Mouse (Mus musculus) heart, adult 9 months (tissue): Measurements from ENCODE around the gene Ptpra.
A peak's percentile ranks its signal among the peaks of the same experiment; 100 is the strongest.

Experiments used
- DNase-seq, 2 experiments: peaks; one replicate each; pipeline ENCODE4 v3.0.0; 2022; ENCODE audit warnings: low spot score in 2 of 2

Gene Ptpra

DNA sequence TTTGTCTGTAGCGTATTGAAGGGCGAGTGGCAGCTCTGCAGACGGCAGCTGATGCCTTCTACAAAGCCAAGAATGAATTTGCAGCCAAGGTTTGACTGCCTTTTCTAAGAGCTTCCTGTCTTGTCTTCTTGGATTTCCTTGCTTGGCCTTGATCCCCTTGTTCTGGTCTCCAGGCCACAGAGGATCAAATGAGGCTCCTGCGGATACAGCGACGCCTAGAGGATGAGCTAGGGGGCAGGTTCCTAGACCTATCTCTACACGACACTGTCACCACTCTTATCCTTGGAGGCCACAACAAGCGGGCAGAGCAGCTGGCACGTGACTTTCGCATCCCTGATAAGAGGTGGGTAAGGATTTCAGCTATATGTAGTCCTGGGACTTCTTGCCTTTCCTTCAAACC, 7.9 kb upstream of the Ptpra start:
- DNase-seq: no peak

DNA sequence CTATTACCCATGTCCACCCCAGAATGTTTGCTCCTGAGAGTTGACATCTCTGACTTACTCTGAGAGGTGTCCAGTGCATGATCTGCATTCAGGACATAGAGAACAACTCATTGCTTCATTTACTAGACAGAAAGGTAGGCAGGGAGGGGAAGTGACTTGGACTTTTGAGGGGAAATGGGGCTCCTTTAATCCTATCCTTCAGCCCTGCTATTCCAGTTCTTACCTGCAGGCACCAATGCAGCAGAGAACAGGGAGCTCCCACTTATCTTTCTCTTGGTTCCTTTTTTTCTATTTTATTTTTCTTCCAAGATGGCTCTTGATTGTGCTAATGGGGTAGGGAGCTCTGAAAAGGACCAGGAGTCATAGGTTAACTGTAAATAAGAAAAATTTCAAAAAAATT, 1.6 kb upstream of the Ptpra start:
- DNase-seq: no peak

DNA sequence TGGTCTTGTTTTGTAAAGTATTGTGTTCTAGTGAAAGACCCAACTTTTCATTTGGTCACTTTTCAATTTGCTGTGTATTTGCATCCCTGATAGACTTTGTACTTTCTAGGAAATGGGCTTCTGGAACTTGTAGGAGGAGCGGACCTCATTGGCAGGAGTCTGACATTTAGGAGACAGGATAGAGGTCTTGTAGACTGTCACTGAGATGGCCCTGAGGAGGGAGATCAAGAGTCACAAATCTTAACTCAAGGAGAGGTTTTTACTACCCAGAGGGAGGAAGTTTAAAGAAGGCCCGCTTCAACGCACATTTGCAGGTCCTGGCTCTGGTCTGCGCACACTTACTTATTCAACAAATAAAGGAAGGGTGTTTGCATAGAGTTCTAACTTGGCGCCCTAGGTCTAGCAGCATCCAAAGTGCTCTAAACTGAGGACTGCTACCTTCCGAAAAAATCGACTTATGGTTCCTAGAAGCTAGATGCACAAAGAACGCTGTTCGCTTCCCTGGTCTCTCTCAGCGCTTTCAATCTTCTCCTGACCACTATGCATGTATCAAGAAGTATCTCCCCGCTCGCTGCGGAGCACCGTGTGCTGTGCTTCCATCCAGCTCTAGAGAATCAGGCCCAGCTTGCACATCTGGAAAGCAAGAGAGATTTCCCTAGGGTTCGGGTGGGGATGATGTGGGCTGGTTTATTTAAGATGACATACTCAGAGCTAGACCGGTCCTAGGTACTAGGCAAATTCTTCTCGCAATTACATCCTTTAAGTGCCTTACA, 871 bp upstream of the Ptpra start:
- peak; percentile 7 to 22 for DNase-seq

DNA sequence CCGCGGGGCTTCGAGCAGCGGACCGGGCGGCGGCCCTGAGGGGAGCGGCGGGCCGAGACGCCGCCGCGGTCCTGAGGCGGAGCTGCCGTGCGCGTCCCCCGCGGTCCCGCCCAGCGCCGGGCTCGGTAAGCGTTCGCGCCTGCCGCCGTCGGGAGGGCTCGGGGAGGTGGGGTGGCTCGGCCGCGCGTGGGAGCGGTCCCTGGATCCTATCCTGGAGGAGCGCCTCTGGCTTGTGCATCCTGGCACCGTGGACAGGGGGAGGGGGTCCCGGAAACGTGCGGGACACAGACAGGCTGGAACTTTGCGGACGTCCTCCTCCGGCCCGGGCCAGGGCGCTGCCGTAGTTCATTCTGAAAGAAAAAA, 337 bp downstream of the Ptpra start:
- peak in 1 of 2 experiments; percentile 86 for DNase-seq

DNA sequence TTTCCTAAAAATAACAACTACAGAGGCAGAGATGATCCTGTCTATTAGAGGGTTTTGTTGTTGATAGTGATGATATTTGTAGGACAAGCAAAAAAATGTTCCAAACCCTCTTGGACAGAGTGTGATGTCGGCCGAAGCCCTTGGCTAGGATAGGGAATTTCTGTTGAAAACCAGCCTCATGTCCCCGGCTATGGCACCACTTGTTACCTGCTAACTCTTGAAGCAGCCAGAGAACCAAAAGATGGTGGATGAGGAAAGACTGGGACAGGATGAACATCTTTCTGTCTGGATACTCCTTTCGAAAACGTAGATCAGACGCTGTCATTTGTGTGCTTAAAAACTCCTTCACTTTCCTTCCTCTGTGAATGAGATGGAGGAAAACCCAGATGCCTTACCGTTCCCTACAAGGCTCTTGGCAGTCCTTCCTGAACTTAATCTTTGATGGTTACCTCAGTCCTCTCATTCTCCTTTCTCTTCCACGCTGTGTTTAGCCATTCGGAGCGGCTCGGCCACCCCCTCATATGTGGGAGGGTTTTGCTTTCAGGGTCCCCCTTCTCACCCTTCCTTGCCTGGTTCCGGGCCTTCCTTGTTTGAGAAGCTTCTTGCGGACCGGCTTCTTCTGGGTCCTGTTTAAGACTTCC, 1.1 kb downstream of the Ptpra start:
- DNase-seq: no peak

DNA sequence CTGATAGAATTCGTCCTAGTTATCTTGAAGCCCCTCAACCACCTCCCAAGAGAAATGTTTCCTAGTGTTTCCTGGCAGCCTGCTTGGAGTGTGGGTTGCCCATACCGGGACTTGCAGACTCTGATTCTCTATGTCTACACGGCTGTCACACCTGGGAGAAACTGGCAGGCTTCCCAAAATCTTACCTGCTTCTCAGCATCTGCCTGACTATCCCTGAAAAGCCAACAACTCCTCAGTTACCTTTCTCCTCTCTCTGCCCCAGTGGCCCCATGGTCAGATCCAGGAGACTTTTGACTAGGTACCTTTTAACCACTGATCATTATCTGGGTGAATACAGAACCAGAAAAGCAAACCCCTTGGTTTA, 1.6 kb downstream of the Ptpra start:
- DNase-seq: no peak

DNA sequence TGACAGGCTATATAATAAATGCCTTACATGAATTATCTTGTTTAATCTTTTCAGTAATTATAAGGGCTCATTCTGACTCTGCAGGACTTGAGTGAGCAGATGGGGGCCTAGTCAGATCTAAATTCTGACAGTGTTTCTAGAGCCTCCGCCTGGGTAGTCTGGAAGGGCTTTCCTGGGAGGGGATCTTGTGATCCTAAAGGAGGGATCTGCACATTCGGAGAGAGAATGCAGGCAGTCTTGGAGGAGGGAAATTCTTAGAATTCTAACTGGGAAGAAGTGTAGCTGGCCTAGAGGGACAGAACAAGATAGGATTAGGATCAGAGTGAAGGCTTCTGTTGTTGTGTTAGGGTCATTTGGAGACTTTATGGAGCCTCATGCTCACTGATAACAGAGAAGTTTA, 2.2 kb downstream of the Ptpra start:
- DNase-seq: no peak

DNA sequence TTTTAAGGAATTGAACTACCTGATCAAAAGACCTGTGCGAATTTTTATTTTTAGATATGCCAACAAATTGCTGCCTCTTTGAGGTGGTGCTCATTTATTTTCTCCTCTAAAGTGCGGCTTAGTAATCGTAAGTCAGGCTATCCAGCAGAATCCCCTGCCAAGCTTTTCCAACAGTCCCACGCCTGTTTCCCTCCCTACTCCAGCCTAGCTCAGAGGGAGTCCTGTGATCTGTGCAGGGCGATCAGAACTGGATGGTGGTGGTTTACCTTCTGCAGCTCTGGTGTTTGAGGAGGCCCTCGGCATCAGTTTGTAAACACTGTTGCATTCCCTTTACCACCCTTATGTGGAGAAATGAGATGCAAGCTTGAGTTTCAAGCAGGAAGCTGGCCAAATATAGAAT, 3.3 kb downstream of the Ptpra start:
- no peak for DNase-seq

DNA sequence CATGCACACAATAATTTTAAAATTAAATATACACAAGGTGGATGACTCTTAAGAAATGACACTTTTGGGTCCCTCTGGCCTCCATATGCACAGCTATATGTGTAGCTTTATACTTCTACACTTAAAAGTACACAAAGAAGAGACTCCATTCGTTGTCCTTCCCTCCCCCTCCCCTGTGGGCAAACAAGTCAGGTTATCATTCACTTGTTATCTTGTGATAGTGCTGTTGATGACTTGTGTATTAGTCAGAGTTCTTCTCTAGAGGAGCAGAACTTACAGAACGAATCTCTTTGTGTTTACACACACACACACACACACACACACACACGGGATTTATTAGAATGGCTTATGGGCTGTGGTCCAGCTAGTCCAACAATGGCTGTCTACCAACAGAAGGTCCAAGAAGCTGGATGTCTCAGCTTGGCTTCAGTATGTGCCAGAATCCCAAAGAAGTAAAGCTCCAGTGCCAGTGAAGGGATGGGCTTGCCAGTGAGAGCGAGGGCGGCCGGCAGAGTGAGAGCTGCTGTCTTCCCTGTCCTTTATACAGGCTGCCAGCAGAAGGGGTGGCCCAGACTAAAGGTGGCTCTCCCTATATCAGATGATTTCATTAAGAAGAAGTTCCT, 4.8 kb downstream of the Ptpra start:
- DNase-seq: no peak

DNA sequence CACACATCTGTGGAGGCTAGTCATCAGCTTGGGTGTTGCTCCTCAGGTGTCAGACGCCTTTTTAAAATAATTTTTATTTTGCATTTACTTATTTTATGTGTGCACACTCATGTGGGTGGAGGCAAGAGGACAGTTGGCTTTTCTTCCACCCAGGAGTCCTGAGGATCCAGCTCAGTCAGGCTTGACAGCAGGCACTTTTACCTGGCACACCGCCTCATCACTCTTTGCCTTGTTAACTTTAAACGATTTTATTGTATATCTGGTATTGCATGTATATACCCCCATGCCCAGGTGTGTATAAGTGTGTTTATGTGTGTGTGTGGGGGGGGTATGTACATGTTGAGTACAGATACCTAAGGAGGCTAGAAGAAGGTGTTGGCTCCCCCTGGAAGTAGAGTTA, 7.8 kb downstream of the Ptpra start:
- DNase-seq: no peak

DNA sequence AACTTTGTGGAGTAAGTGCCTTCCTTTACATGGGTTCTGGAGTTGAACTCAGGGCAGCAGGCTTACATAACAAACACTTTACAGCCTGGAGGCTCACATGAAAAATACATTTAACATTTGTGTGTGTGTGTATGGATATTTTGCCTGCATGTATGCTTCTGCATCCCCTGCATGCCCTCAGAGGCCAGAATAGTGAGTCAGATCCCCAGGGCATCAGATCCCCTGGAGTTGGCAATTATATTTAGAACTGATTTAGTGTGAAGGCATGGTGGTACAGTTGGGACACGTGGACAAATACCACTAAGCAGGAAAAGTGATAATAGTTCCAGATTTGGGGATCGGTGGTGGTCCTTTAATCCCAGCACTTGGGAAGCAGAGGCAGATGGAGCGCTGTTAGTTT, 9.5 kb downstream of the Ptpra start:
- DNase-seq: no peak

DNA sequence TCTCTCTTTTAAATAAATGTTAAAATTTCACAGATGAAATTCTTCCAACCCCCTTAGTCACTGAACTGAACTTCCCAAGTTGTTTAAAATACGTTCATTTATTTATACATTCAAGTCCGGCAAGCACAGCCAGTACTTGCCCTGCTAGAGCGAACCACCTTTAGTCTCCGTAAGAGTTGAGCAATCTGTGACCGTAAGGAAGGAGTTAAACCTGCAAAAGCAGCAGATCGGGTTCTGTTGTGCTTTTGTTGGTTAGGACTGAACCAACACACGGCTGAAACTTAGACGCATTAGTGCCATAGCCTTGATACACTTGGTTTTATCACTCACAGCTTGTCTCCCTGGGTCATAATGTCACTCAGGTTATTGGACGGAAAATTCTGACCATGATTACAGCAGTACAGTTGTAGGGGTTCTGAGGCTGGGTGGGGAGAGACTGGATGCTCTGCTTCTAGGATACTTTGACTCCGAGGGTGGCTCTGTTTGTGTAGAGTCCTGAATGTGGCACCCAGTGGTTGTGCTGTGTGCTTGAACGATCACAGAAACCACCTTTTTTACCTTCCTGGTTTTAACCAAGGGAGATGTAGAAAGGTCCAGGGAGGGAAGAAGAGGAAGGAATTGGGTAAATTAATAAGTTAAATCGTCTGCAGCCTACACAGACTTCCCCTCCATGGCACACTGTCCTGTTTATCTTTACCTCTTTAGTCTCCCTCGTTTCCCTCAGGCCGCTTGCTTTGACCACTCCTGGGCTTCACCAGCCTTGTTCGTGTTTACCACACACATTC, 11.4 kb downstream of the Ptpra start:
- DNase-seq: no peak

DNA sequence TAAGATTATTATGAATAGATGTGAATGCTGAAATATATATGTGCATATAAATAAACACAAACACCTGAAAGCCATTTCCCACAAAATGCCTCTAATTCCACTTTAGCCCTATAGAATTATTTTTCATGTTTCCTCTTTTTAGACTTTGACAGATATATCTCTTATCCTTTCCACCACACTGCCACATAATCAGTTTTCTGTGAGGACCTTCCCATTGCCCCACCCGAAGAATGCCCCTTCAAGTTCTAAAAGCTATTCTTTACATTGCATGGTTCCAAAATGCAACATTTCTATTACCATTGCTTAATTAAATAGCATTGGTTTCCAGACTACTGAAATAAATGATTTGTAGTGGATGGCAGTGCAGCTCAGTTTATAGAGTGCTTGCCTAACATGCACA, 16.4 kb downstream of the Ptpra start:
- DNase-seq: no peak

DNA sequence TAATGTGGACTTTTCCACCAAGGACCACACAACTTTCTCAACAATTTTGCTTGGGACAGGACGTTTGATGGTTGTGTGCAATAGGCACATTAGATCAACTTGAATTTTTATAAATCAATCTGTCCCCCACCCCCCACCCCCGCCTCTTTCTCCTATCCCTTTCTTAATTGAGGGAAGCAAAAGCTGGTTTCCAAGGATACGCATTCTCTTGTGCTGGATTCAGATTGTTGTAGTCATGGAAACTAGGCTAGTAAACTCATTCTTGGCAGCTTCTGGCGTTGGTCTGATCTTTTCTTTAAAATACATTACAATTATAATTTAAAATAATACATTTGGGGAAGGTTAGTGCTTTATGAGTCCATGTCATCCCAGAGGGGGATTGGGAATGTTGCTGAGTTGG, 19.3 kb downstream of the Ptpra start:
- no peak for DNase-seq

DNA sequence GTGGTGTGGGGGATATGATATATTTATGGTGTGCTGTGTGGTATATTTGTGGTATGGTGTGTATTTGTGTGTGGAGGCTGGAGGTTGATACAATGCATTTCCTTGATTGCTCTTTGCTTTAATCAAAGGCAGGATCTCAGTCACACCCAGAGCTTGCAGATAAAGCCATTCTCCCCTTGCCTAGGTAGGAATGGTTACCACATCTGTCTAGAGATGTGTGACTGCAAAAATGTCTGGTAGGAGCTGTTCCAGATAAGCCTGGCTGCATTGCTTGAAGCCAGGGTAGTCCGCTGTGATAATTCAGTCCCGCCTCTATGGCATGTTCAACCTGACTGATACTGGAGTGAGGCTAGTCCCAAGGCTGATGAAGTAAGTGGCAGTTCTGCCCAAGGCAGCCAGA, 19.9 kb downstream of the Ptpra start:
- no peak for DNase-seq

DNA sequence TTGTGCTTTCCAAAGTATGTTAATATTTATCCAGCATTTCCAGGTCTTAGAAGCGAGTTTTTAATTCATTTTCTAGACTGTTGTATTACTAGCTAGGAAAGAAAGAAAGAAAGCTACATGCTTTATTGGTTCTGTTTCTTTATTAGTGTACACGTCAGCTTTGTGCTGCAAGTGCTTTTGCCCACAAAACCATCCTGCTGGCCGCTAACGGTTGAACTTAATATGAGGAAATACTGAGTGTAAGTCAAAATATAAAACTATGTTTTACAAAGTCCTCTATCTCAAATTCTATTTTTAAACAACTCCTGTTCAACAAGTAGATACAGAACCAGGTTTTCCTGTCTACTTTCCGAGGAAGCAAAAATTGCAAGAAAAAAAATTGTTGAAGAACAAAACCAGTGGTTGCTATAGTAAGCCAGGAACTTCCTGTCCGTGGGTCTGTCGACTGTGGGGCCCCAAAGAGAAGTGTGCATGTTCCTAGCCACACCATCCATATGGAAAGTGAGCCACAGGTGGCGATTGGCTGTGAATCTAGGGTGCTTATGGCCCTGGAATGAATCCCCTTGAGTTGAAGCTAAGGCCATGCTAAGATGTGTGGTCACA, 22.9 kb downstream of the Ptpra start:
- DNase-seq: no peak

DNA sequence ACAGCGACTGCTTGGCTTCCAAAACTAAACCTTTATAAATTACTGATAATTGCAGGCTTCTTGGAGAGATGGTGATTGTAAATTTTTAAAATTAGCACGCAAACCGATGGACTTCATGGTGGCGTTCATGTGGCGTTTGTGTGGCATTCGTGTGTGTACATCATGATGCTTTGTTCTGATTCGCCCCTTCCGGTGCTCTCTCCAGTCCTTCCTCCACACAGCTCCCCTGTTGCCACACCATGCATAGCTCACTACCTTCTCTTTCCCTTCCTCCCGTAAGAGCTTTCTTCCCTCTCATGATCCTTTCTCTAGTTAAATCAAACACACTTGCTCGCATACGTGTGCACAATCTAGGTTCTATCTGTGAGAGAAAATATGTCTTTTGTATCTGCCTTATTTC, 25.7 kb downstream of the Ptpra start:
- DNase-seq: no peak

DNA sequence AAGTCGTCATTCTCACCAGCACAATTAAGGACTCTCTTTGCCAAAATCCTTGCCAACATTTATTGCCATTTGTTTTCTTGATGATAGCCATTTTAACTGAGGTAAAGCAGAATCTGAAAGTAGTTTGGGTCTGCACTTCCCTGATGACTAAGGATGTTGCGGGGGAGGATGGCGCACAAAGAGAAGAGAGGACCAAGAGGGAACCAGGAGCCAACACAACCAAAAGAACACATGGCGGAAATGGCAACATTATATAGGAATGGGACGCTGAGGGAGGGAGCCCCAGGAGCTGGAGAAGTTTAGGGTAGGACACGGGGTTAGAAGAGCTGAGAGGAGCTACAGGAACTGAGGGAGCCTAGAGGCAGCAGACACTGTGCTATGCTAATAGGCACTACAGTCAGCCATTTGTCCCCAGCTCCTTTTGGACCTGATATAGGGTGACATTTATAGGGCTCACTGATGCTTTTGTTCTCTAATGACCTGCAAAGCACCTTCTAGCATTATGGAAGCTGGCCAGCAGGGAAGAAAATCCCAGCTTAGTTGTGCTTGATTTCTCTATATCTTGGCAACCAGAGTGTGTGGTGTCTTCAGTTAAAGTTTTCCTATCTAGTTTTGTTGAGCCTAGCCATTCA, 26.7 kb downstream of the Ptpra start:
- DNase-seq: no peak

DNA sequence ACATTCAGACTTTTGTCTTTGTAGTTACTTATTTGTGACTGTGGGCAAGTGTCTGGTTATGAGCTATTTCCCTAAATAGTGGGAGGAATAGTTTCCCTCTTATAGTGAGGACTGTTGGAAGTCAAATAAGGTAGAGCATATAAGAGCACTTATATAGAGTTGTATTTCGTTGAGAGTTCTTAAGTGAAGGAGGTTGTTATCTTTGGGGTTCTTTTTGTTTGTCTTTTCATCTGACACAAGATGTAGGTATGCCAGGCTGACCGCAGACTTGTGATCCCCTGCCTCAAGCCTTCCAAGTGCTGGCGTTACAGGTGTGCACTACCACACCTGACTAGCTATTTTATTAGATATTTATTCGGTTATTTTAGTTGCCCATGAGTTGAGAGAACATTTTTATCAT, 32.1 kb downstream of the Ptpra start:
- DNase-seq: no peak

DNA sequence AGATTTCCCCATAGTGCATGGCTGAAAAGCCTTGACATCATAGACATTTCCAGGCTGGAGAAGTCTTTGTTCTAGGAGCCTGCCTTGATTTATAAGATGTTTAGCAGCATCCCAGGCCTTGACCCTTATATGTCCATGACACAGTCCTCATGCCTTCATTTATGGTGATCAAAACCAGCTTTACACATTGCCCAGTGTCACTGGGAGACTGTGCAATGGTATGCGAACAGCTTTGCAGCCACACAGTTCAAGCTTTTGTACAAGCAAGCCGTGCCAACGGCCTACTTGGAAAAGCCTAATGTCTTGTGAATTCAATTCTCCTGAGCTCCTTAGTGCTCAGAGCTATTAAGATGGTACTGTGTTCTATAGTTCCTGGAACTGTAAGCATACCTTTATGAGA, 32.6 kb downstream of the Ptpra start:
- DNase-seq: no peak

DNA sequence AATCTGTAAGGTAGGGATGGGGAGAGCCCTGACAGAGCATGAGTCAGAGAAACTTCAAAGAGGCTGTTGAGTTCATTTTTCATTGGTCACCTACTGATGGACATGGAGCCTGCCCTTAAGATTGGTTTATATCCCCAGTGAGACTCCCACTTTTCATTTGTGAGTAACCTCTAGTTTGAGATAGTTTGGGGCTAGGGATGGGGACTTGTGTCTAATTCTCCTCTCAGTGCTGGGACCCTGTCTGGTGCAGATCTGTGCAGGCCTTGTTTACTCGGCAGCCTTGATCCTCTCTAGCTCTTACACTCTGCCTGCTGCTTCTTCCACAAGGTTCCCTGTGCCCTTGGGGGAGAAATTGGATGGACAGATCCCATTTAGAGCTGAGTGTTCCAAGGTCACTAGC, 34.1 kb downstream of the Ptpra start:
- no peak for DNase-seq

DNA sequence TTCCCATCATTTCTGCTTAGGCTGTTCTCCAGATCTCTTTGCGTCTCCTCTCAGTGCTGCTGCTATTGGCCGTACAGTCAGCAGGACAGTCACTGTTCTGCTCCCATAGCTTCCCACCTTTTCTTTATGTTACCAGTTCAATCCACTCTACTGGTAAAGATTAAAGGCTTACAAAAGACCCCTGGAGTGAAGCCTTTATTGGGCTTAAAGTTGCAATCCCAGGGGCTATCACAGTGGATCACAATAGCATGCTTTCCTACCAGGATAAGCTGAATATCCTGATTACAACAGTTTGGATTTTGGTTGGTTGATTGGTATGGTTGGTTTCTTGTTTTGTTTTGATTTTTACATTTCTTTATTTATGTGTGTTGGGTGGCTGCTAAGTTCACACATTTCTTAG, 37.9 kb downstream of the Ptpra start:
- DNase-seq: no peak
